Mouse (Mus musculus) granulocyte monocyte progenitor cell, adult 5-6 weeks (primary cell): ENCODE measurements around the gene Gm2016. TPM values are rescaled to one million over a fixed set of nuclear protein-coding genes. Genes with fewer than 3 reads are reported as not detected.
"Not testable (repeated sequence)": the region's sequence is repeated elsewhere in the genome, so short reads cannot be mapped to it uniquely, and the experiment has no call there.

ENCODE experiments used
- ATAC-seq: replicated peaks from 2 replicates; pipeline ENCODE4 v1.8.0; 2016; ENCODE audit warnings: mild to moderate bottlenecking, moderate TSS enrichment, inconsistent platforms; ENCODE audit not compliant: poor library complexity, severe bottlenecking
- total RNA-seq, 2 experiments: library from RNA; stranded (forward) in 1 of 2; stranded (reverse) in 1 of 2; fragments of 200-712, 200-1000 nt in 1 of 2; fragments of >200 nt in 1 of 2; fragmentation: Nextera tagmentation in 1 of 2; gene quantifications; 2 replicates each; pipeline ENCODE4 v1.2.3; 2014 to 2017

Gm2016 gene
- total RNA-seq (2014; fragmentation: Nextera tagmentation) (not detected in 2 replicates), total RNA-seq (2017) (not detected in 2 replicates)

GRCm38 (mm10) chr12:87873772-87874171 lies at the start of gene Gm2016:
TSS of gene Gm2016 (plus strand) at chr12:87874072.
- ATAC-seq: not testable (repeated sequence)

GRCm38 (mm10) chr12:87842239-87842638 lies 31.6 kb upstream of the Gm2016 start, which contains the start of gene Gm2001:
TSS of gene Gm2001 (minus strand) at chr12:87842339.
- ATAC-seq: not testable (repeated sequence)

- not testable (repeated sequence) for ATAC-seq
Observed at GRCm38 (mm10) chr12:87850657-87851056, 23.2 kb upstream of the Gm2016 start.

GRCm38 (mm10) chr12:87856067-87856466 lies 17.8 kb upstream of the Gm2016 start:
- ATAC-seq: not testable (repeated sequence)

GRCm38 (mm10) chr12:87861740-87862692 lies 11.9 kb upstream of the Gm2016 start:
- ATAC-seq: not testable (repeated sequence)

- ATAC-seq: not testable (repeated sequence)
Observed at GRCm38 (mm10) chr12:87863638-87864037, 10.2 kb upstream of the Gm2016 start.

GRCm38 (mm10) chr12:87864048-87864447 lies 9.8 kb upstream of the Gm2016 start:
- not testable (repeated sequence) for ATAC-seq

GRCm38 (mm10) chr12:87895070-87895469 lies 21.2 kb downstream of the Gm2016 start, which contains the start of gene Gm2022:
TSS of gene Gm2022 (plus strand) at chr12:87895370.
- not testable (repeated sequence) for ATAC-seq

GRCm38 (mm10) chr12:87919721-87920120 lies 45.8 kb downstream of the Gm2016 start, which contains the start of gene Gm2035:
TSS of gene Gm2035 (minus strand) at chr12:87919857.
- ATAC-seq: not testable (repeated sequence)

Other genes with a start within 250 kb of the Gm2016 start
- not detected in 2 replicates for gene Gm16381, start 229.5 kb upstream of the Gm2016 start, total RNA-seq (2014; fragmentation: Nextera tagmentation)
- gene Gm16381, start 229.5 kb upstream of the Gm2016 start, total RNA-seq (2017): not detected in 2 replicates
- not detected in 2 replicates for gene Gm21319, start 98.3 kb upstream of the Gm2016 start, total RNA-seq (2014; fragmentation: Nextera tagmentation)
- gene Gm21319, start 98.3 kb upstream of the Gm2016 start, total RNA-seq (2017): not detected in 2 replicates
- not detected in 2 replicates for gene Gm21936, start 78.6 kb upstream of the Gm2016 start, total RNA-seq (2014; fragmentation: Nextera tagmentation)
- gene Gm21936, start 78.6 kb upstream of the Gm2016 start, total RNA-seq (2017): not detected in 2 replicates
- gene BB287469, start 57.5 kb upstream of the Gm2016 start, total RNA-seq (2014; fragmentation: Nextera tagmentation): not detected in 2 replicates
- not detected in 2 replicates for gene BB287469, start 57.5 kb upstream of the Gm2016 start, total RNA-seq (2017)
- gene Gm2001, start 31.7 kb upstream of the Gm2016 start, total RNA-seq (2014; fragmentation: Nextera tagmentation): not detected in 2 replicates
- not detected in 2 replicates for gene Gm2001, start 31.7 kb upstream of the Gm2016 start, total RNA-seq (2017)
- not detected in 2 replicates for gene Gm2022, start 21.3 kb downstream of the Gm2016 start, total RNA-seq (2014; fragmentation: Nextera tagmentation)
- gene Gm2022, start 21.3 kb downstream of the Gm2016 start, total RNA-seq (2017): not detected in 2 replicates
- not detected in 2 replicates for gene Gm2035, start 45.8 kb downstream of the Gm2016 start, total RNA-seq (2014; fragmentation: Nextera tagmentation)
- gene Gm2035, start 45.8 kb downstream of the Gm2016 start, total RNA-seq (2017): not detected in 2 replicates
- not detected in 2 replicates for gene Gm2042, start 80.0 kb downstream of the Gm2016 start, total RNA-seq (2014; fragmentation: Nextera tagmentation)
- not detected in 2 replicates for gene Gm2042, start 80.0 kb downstream of the Gm2016 start, total RNA-seq (2017)
- gene Gm2075, start 137.8 kb downstream of the Gm2016 start, total RNA-seq (2014; fragmentation: Nextera tagmentation): not detected in 2 replicates
- gene Gm2075, start 137.8 kb downstream of the Gm2016 start, total RNA-seq (2017): not detected in 2 replicates
- not detected in 2 replicates for gene Gm6803, start 144.7 kb downstream of the Gm2016 start, total RNA-seq (2014; fragmentation: Nextera tagmentation)
- gene Gm6803, start 144.7 kb downstream of the Gm2016 start, total RNA-seq (2017): not detected in 2 replicates
- not detected in 2 replicates for gene Gm2056, start 152.9 kb downstream of the Gm2016 start, total RNA-seq (2014; fragmentation: Nextera tagmentation)
- gene Gm2056, start 152.9 kb downstream of the Gm2016 start, total RNA-seq (2017): not detected in 2 replicates
- gene Gm16368, start 209.6 kb downstream of the Gm2016 start, total RNA-seq (2014; fragmentation: Nextera tagmentation): not detected in 2 replicates
- gene Gm16368, start 209.6 kb downstream of the Gm2016 start, total RNA-seq (2017): not detected in 2 replicates